Comparison of ENCODE assay signal across 9 mouse cellular contexts in the genomic region with DNA sequence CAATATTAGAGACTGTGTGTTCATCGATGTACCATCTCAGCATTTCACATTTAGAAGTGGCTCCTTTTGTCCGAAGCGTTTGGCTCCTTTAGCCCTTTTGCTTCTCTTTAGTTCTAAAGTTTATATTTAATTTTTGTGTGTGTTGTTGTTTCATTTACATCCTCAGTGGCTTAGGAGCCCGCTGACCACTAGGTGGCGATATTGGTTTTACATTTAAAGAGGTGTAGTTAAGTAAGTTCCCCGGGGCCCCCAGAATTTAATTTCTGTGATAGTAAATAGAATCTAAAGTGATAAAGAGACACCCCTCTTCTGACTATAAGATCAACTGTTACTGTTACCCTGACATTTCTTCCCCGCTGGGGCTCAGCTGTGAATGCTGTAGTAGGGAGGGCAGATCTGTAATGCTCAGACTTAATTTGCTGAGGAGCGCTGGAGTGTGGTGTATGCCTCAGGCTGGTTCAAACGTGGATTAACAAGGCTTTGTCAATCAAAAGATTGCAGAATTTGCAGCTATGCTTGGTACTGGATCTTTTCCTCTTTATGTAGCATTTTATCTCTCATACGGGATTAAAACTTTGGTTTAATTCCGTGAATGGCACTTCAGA. TPM values are rescaled to one million over a fixed set of nuclear protein-coding genes. Genes with fewer than 3 reads are reported as not detected.
DNase-seq lines count a peak whose midpoint lies in the region; ATAC-seq and TF ChIP-seq lines count a peak whose summit lies in the region.
"Had no signal": no experiment of that assay in that cellular context is flagged by ENCODE, and none has a peak within 500 bp of the region (broad histone marks: within the 10 kb centered on the region; RNA-seq: fewer than 3 reads in every experiment).

No protein-coding gene starts in this region.

- no peak overlapping the region for H3K9ac ChIP-seq in intestine, postnatal 0 days (ENCODE audit: low read depth, low read length)
- H3K9ac ChIP-seq in intestine, embryonic 15.5 days, result no peak overlapping the region
- no peak overlapping the region for H3K9ac ChIP-seq in embryonic facial prominence, embryonic 14.5 days (ENCODE audit: low read depth, low read length)
- H3K9ac ChIP-seq in midbrain, postnatal 0 days (replicated peaks; ENCODE audit: low read length, poor library complexity, severe bottlenecking), result 0 out of 2 replicates have a peak overlapping the region, but pooled peaks have one; percentile 4
- H3K9ac ChIP-seq: lung, embryonic 15.5 days had no signal

- H3K9me3 ChIP-seq in intestine, postnatal 0 days (ENCODE audit: control insufficient read depth), result no peaks in the 10 kb centered on the region
- H3K9me3 ChIP-seq in intestine, embryonic 15.5 days, result 0 out of 2 replicates have a peak, but pooled peaks cover 3% of the 10 kb centered on the region
- peaks cover 8% of the 10 kb centered on the region; the same call in 1 of the 2 replicates for H3K9me3 ChIP-seq in embryonic facial prominence, embryonic 14.5 days (ENCODE audit: control insufficient read depth, low read length)
- H3K9me3 ChIP-seq in midbrain, postnatal 0 days (ENCODE audit: low read length), result no peaks in the 10 kb centered on the region
- H3K9me3 ChIP-seq: lung, embryonic 15.5 days had no signal

- 55% methylated on average over 11 of the region's 11 CpGs for WGBS in intestine, postnatal 0 days
- 49% methylated on average over 11 of the region's 11 CpGs for WGBS in intestine, embryonic 15.5 days
- WGBS in embryonic facial prominence, embryonic 14.5 days, result 50% methylated on average over 11 of the region's 11 CpGs
- WGBS in midbrain, postnatal 0 days, result 30% methylated on average over 11 of the region's 11 CpGs

- no peak for ATAC-seq in intestine, postnatal 0 days
- ATAC-seq in intestine, embryonic 15.5 days, result no peak
- ATAC-seq in embryonic facial prominence, embryonic 14.5 days (ENCODE audit: low read depth), result no peak
- peak; percentile 52 for ATAC-seq in midbrain, postnatal 0 days (ENCODE audit: low FRiP score)

- peak; percentile 77 for DNase-seq in ZHBTc4 (ENCODE audit: low read depth, low spot score)
- peak; percentile 90 for DNase-seq in embryonic facial prominence, embryonic 14.5 days (ENCODE audit: low spot score)
- DNase-seq in heart, postnatal 4 days, result peak; percentile 68
- peak; percentile 39 to 57 for DNase-seq in left cerebral cortex, adult 18-20 months (ENCODE audit: low spot score in 2 of 2)
- peak; percentile 89 for DNase-seq in midbrain, postnatal 0 days (ENCODE audit: low spot score)
- peak; percentile 49 for DNase-seq in testis, postnatal 14 days (ENCODE audit: low spot score)

- H3K4me1 ChIP-seq in intestine, postnatal 0 days (replicated peaks; ENCODE audit: control insufficient read depth, insufficient read depth, low read length), result no peaks in the 10 kb centered on the region
- H3K4me1 ChIP-seq in intestine, embryonic 15.5 days (replicated peaks), result no peaks in the 10 kb centered on the region
- H3K4me1 ChIP-seq in embryonic facial prominence, embryonic 14.5 days (ENCODE audit: control insufficient read depth, insufficient read depth, low read length), result peaks cover 10% of the 10 kb centered on the region; the same call in 1 of the 2 replicates
- H3K4me1 ChIP-seq in midbrain, postnatal 0 days (ENCODE audit: insufficient read depth, low read length), result no peaks in the 10 kb centered on the region; the same call in 1 of the 2 replicates
- H3K4me1 ChIP-seq: lung, embryonic 15.5 days had no signal

- H3K27me3 ChIP-seq in intestine, postnatal 0 days (replicated peaks; ENCODE audit: control insufficient read depth, insufficient read depth, low read length), result no peaks in the 10 kb centered on the region
- no peaks in the 10 kb centered on the region for H3K27me3 ChIP-seq in intestine, embryonic 15.5 days (replicated peaks)
- H3K27me3 ChIP-seq in embryonic facial prominence, embryonic 14.5 days (replicated peaks; ENCODE audit: control insufficient read depth, insufficient read depth, low read length), result no peaks in the 10 kb centered on the region
- H3K27me3 ChIP-seq in midbrain, postnatal 0 days (ENCODE audit: insufficient read depth, low read length), result no peaks in the 10 kb centered on the region
- H3K27me3 ChIP-seq: lung, embryonic 15.5 days had no signal

- no peak overlapping the region for H3K4me3 ChIP-seq in intestine, postnatal 0 days (ENCODE audit: low read depth, low read length)
- no peak overlapping the region for H3K4me3 ChIP-seq in intestine, embryonic 15.5 days (replicated peaks)
- H3K4me3 ChIP-seq in embryonic facial prominence, embryonic 14.5 days (ENCODE audit: low read depth, low read length), result no peak overlapping the region
- no peak overlapping the region for H3K4me3 ChIP-seq in midbrain, postnatal 0 days (ENCODE audit: low read depth, low read length)
- H3K4me3 ChIP-seq: lung, embryonic 15.5 days had no signal

- H3K36me3 ChIP-seq in intestine, postnatal 0 days (ENCODE audit: control insufficient read depth, insufficient read depth), result no peaks in the 10 kb centered on the region
- H3K36me3 ChIP-seq in intestine, embryonic 15.5 days, result no peaks in the 10 kb centered on the region
- H3K36me3 ChIP-seq in embryonic facial prominence, embryonic 14.5 days (ENCODE audit: control insufficient read depth, insufficient read depth, low read length), result no peaks in the 10 kb centered on the region
- H3K36me3 ChIP-seq in midbrain, postnatal 0 days (ENCODE audit: insufficient read depth, low read length), result no peaks in the 10 kb centered on the region
- H3K36me3 ChIP-seq: lung, embryonic 15.5 days had no signal

- H3K27ac ChIP-seq in intestine, postnatal 0 days (ENCODE audit: low read depth, low read length), result no peak overlapping the region
- no peak overlapping the region for H3K27ac ChIP-seq in intestine, embryonic 15.5 days
- H3K27ac ChIP-seq in embryonic facial prominence, embryonic 14.5 days (replicated peaks; ENCODE audit: low read depth, low read length), result no peak overlapping the region
- H3K27ac ChIP-seq in midbrain, postnatal 0 days (ENCODE audit: low read depth, low read length), result no peak overlapping the region
- H3K27ac ChIP-seq: lung, embryonic 15.5 days had no signal

- TF ChIP-seq CTCF in intestine, postnatal 0 days (IDR thresholded peaks at IDR 0.05; ENCODE audit: low read depth), result peak; percentile 64
- peak; percentile 80 for TF ChIP-seq CTCF in midbrain, postnatal 0 days (IDR thresholded peaks at IDR 0.05)

- H3K4me2 ChIP-seq in intestine, postnatal 0 days (replicated peaks; ENCODE audit: low read depth), result no peak overlapping the region
- no peak overlapping the region for H3K4me2 ChIP-seq in intestine, embryonic 15.5 days (replicated peaks)
- no peak overlapping the region for H3K4me2 ChIP-seq in embryonic facial prominence, embryonic 14.5 days (ENCODE audit: low read depth, low read length)
- H3K4me2 ChIP-seq in midbrain, postnatal 0 days (ENCODE audit: low read depth, low read length, poor library complexity, severe bottlenecking), result peak overlapping the region; percentile 27; the same call in 1 of the 2 replicates
- H3K4me2 ChIP-seq: lung, embryonic 15.5 days had no signal

RNA-seq across cellular contexts. Expression of a gene that starts 35.2 kb away (rescaled TPM):
- polyA plus RNA-seq in intestine, postnatal 0 days (2015; fragmentation: Nextera tagmentation; extraction: Ambion mirVana), result 10.7 and 11.2 TPM in 2 replicates
- 11.2 and 12.3 TPM in 2 replicates for polyA plus RNA-seq in intestine, embryonic 15.5 days (2015; fragmentation: Nextera tagmentation; extraction: Ambion mirVana)
- polyA plus RNA-seq in embryonic facial prominence, embryonic 14.5 days (2014; fragmentation: Nextera tagmentation; extraction: Ambion mirVana), result 13.1 and 15.4 TPM in 2 replicates
- total RNA-seq in heart, postnatal 4 days (2021), result 10 to 100 TPM; 13.0 to 14.0 TPM
- 10 to 100 TPM; 16.2 to 17.3 TPM for total RNA-seq in left cerebral cortex, adult 18-20 months (2021)
- 25.6 and 32.2 TPM in 2 replicates for total RNA-seq in midbrain, postnatal 0 days (2014; rRNA removed)
- polyA plus RNA-seq in midbrain, postnatal 0 days (2015; fragmentation: Nextera tagmentation; extraction: Ambion mirVana), result 18.1 TPM in 2 replicates
